Mouse (Mus musculus): Measurements from ENCODE around the gene Txndc11. TPM values are rescaled to one million over a fixed set of nuclear protein-coding genes. Genes with fewer than 3 reads are reported as not detected.

The Txndc11 gene
- polyA plus RNA-seq, 1 experiment: 27.1 TPM

- no peak for TF ChIP-seq CTCF (IDR thresholded peaks at IDR 0.05; ENCODE audit: borderline replicate concordance, insufficient read depth, low read length)
- TF ChIP-seq POLR2A (IDR thresholded peaks at IDR 0.05; ENCODE audit: low read depth, low read length): no peak
- Histone ChIP-seq H3K4me3 (ENCODE audit: insufficient read depth, low read length) (no peak overlapping the region), H3K27ac (ENCODE audit: insufficient read depth, low read length) (no peak overlapping the region), H3K4me1 (ENCODE audit: control insufficient read depth, insufficient read depth, low read length) (no peaks in the 10 kb centered on the region)
Measured at GRCm38 (mm10) chr16:11054409-11054808, 80.0 kb downstream of the Txndc11 start.

DNA sequence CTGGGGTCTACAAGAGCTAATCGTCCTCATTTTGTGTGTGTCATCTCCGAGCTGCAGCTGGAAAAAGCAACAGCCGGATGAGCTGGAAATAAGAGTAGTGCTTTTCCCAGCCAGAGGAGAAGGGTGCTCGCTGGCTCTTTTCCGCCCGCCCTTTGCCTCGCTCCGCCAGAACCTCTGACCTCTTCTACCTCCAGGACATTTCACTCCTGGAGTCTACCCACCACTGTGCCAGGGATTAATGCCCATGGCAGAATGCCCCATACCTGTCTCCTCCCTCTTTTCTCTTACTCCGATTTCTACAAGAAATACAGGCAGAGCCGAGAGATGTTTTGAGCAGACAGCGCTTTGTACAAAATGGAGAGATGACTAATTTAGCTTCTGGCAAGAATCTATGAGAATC, 83.3 kb downstream of the Txndc11 start:
- Histone ChIP-seq H3K4me1 (ENCODE audit: control insufficient read depth, insufficient read depth, low read length) (no peaks in the 10 kb centered on the region), H3K27ac (ENCODE audit: insufficient read depth, low read length) (no peak overlapping the region), H3K4me3 (ENCODE audit: insufficient read depth, low read length) (no peak overlapping the region)
- no peak for TF ChIP-seq CTCF (IDR thresholded peaks at IDR 0.05; ENCODE audit: borderline replicate concordance, insufficient read depth, low read length)
- TF ChIP-seq POLR2A (IDR thresholded peaks at IDR 0.05; ENCODE audit: low read depth, low read length): no peak

GRCm38 (mm10) chr16:11050226-11050625, 84.2 kb downstream of the Txndc11 start:
- Histone ChIP-seq H3K4me1 (ENCODE audit: control insufficient read depth, insufficient read depth, low read length) (no peaks in the 10 kb centered on the region), H3K27ac (ENCODE audit: insufficient read depth, low read length) (peak overlapping the region; percentile 90), H3K4me3 (ENCODE audit: insufficient read depth, low read length) (no peak overlapping the region)
- TF ChIP-seq CTCF (IDR thresholded peaks at IDR 0.05; ENCODE audit: borderline replicate concordance, insufficient read depth, low read length) (no peak), POLR2A (IDR thresholded peaks at IDR 0.05; ENCODE audit: low read depth, low read length) (no peak)

DNA sequence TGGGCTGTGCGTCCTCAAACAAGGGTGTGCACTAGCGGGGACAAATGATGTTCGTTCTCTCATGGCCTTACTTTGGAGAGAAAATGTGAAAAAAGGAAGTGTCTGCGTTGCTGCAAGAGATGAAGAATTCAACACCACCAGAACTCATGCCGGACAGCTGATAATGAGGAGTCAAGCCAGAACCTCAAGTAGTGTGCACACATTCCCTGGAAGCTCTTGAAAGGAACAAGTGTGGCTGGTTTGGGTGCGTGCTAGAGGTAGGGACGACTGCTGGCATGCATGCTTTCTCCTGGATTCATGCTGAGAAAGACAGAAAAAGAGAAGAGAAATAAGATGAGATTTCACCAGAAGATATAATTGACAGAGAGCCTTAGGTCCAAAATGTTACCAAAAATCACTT, 87.3 kb downstream of the Txndc11 start:
- Histone ChIP-seq H3K27ac (ENCODE audit: insufficient read depth, low read length) (no peak overlapping the region), H3K4me3 (ENCODE audit: insufficient read depth, low read length) (no peak overlapping the region)

DNA sequence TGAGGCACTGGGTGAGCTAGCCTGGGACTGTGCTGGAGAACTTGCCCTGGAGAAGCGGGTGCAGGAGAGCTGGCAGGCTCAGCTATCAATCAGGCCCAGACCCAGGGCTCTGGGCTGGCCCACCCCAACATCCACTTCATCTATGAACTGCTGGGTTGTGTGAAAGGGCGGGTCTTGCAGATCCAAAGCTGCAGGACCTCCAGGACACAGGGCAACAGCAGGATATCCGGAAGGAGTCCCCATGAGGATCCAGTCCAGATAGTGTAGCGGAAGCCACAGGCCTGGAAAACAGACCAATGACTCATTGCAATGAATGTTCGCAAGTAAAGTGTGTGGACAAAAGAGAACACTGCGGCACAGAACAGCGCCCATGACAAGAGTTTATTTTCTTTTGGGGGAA, 88.0 kb downstream of the Txndc11 start:
- no peak overlapping the region for H3K27ac ChIP-seq (ENCODE audit: insufficient read depth, low read length)
- H3K4me3 ChIP-seq (ENCODE audit: insufficient read depth, low read length): no peak overlapping the region
- TF ChIP-seq CTCF (IDR thresholded peaks at IDR 0.05; ENCODE audit: borderline replicate concordance, insufficient read depth, low read length): no peak
- no peak for TF ChIP-seq POLR2A (IDR thresholded peaks at IDR 0.05; ENCODE audit: low read depth, low read length)
- H3K4me1 ChIP-seq (ENCODE audit: control insufficient read depth, insufficient read depth, low read length): no peaks in the 10 kb centered on the region

More for the DNA sequence above, 87.3 kb downstream of the Txndc11 start:
- no peak for TF ChIP-seq POLR2A (IDR thresholded peaks at IDR 0.05; ENCODE audit: low read depth, low read length)
- no peak for TF ChIP-seq CTCF (IDR thresholded peaks at IDR 0.05; ENCODE audit: borderline replicate concordance, insufficient read depth, low read length)
- H3K4me1 ChIP-seq (ENCODE audit: control insufficient read depth, insufficient read depth, low read length): no peaks in the 10 kb centered on the region

- H3K4me3 ChIP-seq (ENCODE audit: insufficient read depth, low read length): no peak overlapping the region
- TF ChIP-seq CTCF (IDR thresholded peaks at IDR 0.05; ENCODE audit: borderline replicate concordance, insufficient read depth, low read length) (no peak), POLR2A (IDR thresholded peaks at IDR 0.05; ENCODE audit: low read depth, low read length) (no peak)
- no peaks in the 10 kb centered on the region for H3K4me1 ChIP-seq (ENCODE audit: control insufficient read depth, insufficient read depth, low read length)
- H3K27ac ChIP-seq (ENCODE audit: insufficient read depth, low read length): no peak overlapping the region
Measured at GRCm38 (mm10) chr16:11043239-11043638, 91.2 kb downstream of the Txndc11 start.

GRCm38 (mm10) chr16:11040603-11041002, 93.8 kb downstream of the Txndc11 start:
- H3K27ac ChIP-seq (ENCODE audit: insufficient read depth, low read length): no peak overlapping the region
- no peak for TF ChIP-seq POLR2A (IDR thresholded peaks at IDR 0.05; ENCODE audit: low read depth, low read length)
- TF ChIP-seq CTCF (IDR thresholded peaks at IDR 0.05; ENCODE audit: borderline replicate concordance, insufficient read depth, low read length): no peak
- no peak overlapping the region for H3K4me3 ChIP-seq (ENCODE audit: insufficient read depth, low read length)
- no peaks in the 10 kb centered on the region for H3K4me1 ChIP-seq (ENCODE audit: control insufficient read depth, insufficient read depth, low read length)

DNA sequence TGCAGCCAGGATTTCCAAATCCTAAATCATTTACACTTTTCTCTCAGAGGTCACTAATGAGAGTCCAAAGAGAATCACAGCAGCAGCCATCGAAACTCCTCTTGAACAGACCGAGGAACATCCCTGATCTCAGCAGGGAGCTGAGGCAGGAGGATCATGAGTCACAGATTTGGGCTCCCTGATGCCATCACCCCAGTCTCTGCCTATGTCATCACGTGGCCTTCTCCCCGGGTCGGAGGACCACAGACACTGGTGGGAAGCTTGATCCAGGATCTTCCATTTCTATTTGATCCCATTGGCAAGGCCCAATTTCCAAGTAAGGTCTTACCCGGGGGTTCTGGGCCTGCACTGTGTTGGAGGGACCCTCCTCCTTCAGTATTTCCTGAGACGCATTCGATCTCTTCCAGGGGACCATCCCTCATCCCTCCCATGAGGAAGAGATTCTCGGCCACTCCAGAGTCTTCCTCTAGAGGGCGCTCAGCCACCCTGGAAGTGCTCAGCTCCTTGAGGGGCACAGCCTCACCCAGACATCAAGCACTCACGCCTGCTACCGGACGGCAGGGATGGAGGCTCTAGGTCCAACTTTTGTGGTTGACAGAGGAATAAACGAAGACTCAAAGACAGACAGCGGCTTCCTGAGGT, 98.5 kb downstream of the Txndc11 start:
- H3K27ac ChIP-seq (ENCODE audit: insufficient read depth, low read length): no peak overlapping the region
- TF ChIP-seq POLR2A (IDR thresholded peaks at IDR 0.05; ENCODE audit: low read depth, low read length): no peak
- peak; percentile 84 for TF ChIP-seq CTCF (IDR thresholded peaks at IDR 0.05; ENCODE audit: borderline replicate concordance, insufficient read depth, low read length)
- no peaks in the 10 kb centered on the region for H3K4me1 ChIP-seq (ENCODE audit: control insufficient read depth, insufficient read depth, low read length)
- H3K4me3 ChIP-seq (ENCODE audit: insufficient read depth, low read length): no peak overlapping the region

DNA sequence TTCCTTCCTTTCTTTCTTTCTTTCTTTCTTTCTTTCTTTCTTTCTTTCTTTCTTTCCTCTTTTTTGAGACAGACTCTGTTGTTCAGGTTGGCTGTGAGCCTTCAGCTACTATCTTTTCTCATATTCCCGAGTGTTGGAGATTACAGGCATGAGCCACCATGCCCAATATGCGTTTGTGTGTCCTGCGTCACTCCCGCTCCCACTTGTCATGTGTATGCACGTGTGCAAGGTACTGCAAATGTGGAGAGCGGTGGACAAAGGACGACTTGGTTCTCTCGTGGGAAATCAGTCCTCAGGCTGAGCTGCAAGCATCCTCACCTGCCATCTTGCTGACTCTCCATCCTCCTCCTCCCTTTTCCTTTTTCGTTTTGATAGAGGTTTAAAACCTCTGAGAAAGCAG, 99.2 kb downstream of the Txndc11 start:
- Histone ChIP-seq H3K27ac (ENCODE audit: insufficient read depth, low read length) (no peak overlapping the region), H3K4me3 (ENCODE audit: insufficient read depth, low read length) (no peak overlapping the region), H3K4me1 (ENCODE audit: control insufficient read depth, insufficient read depth, low read length) (no peaks in the 10 kb centered on the region)
- no peak for TF ChIP-seq POLR2A (IDR thresholded peaks at IDR 0.05; ENCODE audit: low read depth, low read length)

DNA sequence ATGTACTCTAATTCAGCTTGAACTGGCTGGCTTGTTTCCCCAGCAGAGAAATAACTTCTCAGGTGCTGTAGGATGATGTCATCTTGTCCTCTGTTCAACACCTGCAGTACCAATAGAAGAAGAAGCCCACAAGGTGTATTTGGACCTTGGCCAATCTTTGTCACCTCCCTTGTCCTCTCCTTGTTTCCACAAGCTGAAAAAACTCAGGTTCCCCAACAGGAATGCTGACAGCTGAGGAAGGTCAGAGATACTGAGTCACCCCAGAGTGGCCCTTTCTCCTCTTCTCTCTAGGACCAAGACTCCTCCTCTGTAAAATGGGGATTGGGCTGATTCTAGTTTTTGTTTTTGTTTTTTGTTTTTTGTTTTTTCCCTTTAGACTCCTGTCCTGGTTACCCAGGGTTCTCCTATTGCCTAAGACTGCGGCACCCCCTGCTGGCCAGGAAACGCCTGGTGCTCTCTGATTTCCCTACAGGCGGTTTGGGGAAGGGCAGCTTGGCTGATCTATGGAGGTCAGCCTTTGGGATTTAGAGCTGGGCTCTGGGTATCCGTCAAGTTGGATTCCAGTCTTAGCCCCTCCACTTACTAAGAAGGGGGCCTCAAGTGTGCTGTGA, 100.2 kb downstream of the Txndc11 start:
- H3K27ac ChIP-seq (ENCODE audit: insufficient read depth, low read length): no peak overlapping the region
- H3K4me3 ChIP-seq (ENCODE audit: insufficient read depth, low read length): no peak overlapping the region
- TF ChIP-seq POLR2A (IDR thresholded peaks at IDR 0.05; ENCODE audit: low read depth, low read length) (no peak), CTCF (IDR thresholded peaks at IDR 0.05; ENCODE audit: borderline replicate concordance, insufficient read depth, low read length) (peak; percentile 91)
- no peaks in the 10 kb centered on the region for H3K4me1 ChIP-seq (ENCODE audit: control insufficient read depth, insufficient read depth, low read length)

Data from embryonic fibroblast, embryonic 13.5 days (primary cell).